Mouse (Mus musculus) heart, embryonic 15.5 days (tissue): Measurements from ENCODE around the gene Gm10198. TPM values are rescaled to one million over a fixed set of nuclear protein-coding genes. Genes with fewer than 3 reads are reported as not detected.
A peak's percentile ranks its signal among the peaks of the same experiment; 100 is the strongest.

Experiments used
- ATAC-seq: fragments of 200-750 bp; cut with Nextera tagmentation; replicated peaks from 2 replicates; pipeline ENCODE4 v1.8.0; 2017; ENCODE audit warnings: low read depth, moderate TSS enrichment; ENCODE audit not compliant: insufficient number of reproducible peaks, insufficient read depth, low FRiP score
- H3K27ac ChIP-seq: fragments of 300-500 bp; sonication (generic); 2 replicates; pipeline ENCODE4 v1.5.1; 2015; ENCODE audit warnings: mild to moderate bottlenecking, inconsistent platforms
- H3K27me3 ChIP-seq: fragments of 300-500 bp; sonication (generic); 2 replicates; pipeline ENCODE4 v1.6.1; 2015; ENCODE audit warnings: inconsistent platforms
- H3K36me3 ChIP-seq: fragments of 300-500 bp; sonication (generic); 2 replicates; pipeline ENCODE4 v1.6.1; 2015; ENCODE audit warnings: mild to moderate bottlenecking, inconsistent platforms
- H3K4me1 ChIP-seq: fragments of 300-500 bp; sonication (generic); replicated peaks from 2 replicates; pipeline ENCODE4 v1.6.1; 2015; ENCODE audit warnings: inconsistent platforms
- H3K4me2 ChIP-seq: fragments of 300-500 bp; sonication (generic); 2 replicates; pipeline ENCODE4 v1.6.1; 2015; ENCODE audit warnings: inconsistent platforms, mild to moderate bottlenecking, moderate library complexity
- H3K4me3 ChIP-seq: fragments of 300-500 bp; sonication (generic); 2 replicates; pipeline ENCODE4 v1.5.1; 2015; ENCODE audit warnings: mild to moderate bottlenecking, inconsistent platforms
- H3K9ac ChIP-seq: fragments of 300-500 bp; sonication (generic); 2 replicates; pipeline ENCODE4 v1.6.1; 2015; ENCODE audit warnings: mild to moderate bottlenecking, inconsistent platforms
- H3K9me3 ChIP-seq: fragments of 300-500 bp; sonication (generic); replicated peaks from 2 replicates; pipeline ENCODE4 v1.6.1; 2016; ENCODE audit warnings: inconsistent platforms
- WGBS: fragments of 180-500 bp; shearing (Covaris S2); methylation state at CpG from one replicate; pipeline ENCODE4 v1.1.7; 2015; ENCODE audit warnings: mixed read lengths; 5-methylcytosine and 5-hydroxymethylcytosine counted together
- polyA plus RNA-seq: library from polyadenylated mRNA; unstranded; fragments of >200 nt; fragmentation: Nextera tagmentation; extraction: Ambion mirVana; gene quantifications from 2 replicates; pipeline ENCODE4 v1.2.1, GENCODE M21; 2015

The Gm10198 gene
- not detected in 2 replicates for polyA plus RNA-seq

DNA sequence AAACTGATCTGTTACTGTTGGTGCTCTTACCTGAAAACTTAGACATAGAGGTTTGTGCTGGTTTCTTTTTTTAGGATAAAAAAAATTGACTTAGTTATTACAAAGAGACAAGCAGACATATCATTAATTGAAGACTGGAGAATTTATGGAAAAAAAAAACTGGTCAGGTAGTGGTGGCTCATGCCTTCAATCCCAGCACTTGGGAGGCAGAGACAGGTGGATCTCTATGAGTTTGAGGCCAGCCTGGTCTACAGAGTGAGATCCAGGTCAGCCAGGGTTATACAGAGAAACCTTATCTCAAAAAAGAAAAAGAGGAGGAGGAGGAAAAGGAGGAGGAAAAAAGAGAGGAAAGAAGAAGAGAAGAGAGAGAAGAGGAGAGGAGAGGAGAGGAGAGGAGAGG lies at the start of gene Gm10198:
Gene Gm10198, plus strand, starts transcription at position 301 of the 400 bp plus-strand sequence.
- Histone ChIP-seq H3K36me3 (no peaks in the 10 kb centered on the region), H3K9me3 (no peaks in the 10 kb centered on the region), H3K4me3 (no peak within 1 kb of the TSS), H3K9ac (no peak within 1 kb of the TSS), H3K27me3 (no peaks in the 10 kb centered on the region), H3K4me2 (no peak within 1 kb of the TSS), H3K27ac (no peak within 1 kb of the TSS), H3K4me1 (no peaks in the 10 kb centered on the region)
- no peak for ATAC-seq

DNA sequence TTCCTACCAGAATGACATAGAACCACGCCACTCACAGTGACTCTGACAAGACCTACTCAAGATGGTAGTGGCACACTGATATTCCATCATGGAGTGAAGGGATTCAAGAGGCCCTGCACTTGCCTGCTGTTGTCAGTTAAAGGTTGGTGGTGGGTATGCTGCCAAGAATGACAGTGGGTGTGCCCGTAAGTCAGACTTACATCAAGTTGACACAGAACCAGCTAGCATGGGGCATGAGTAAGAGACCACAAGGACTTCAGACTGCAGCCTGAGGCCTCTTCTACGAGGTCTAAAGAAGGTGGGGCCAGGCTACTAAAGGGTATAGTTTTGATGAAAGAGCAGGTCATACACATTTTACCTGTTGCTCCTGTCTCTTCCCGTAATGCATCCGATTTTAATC lies 47.3 kb upstream of the Gm10198 start:
- 77% methylated on average over 5 of the region's 5 CpGs for WGBS

GRCm38 (mm10) chr13:111552769-111553168 lies 39.8 kb upstream of the Gm10198 start:
- H3K4me1 ChIP-seq, result peaks cover 8% of the 10 kb centered on the region
- H3K27me3 ChIP-seq, result no peaks in the 10 kb centered on the region
- no peaks in the 10 kb centered on the region for H3K36me3 ChIP-seq
- no peak overlapping the region for H3K9ac ChIP-seq
- H3K9me3 ChIP-seq, result no peaks in the 10 kb centered on the region
- no peak overlapping the region for H3K27ac ChIP-seq
- H3K4me2 ChIP-seq, result no peak overlapping the region
- no peak overlapping the region for H3K4me3 ChIP-seq
- WGBS, result 60% methylated on average over 7 of the region's 7 CpGs
- ATAC-seq, result no peak

More for the DNA sequence above, 47.3 kb upstream of the Gm10198 start:
- H3K9me3 ChIP-seq, result no peaks in the 10 kb centered on the region
- H3K9ac ChIP-seq, result no peak overlapping the region
- no peak overlapping the region for H3K4me2 ChIP-seq
- H3K4me3 ChIP-seq, result no peak overlapping the region
- no peak for ATAC-seq
- H3K27me3 ChIP-seq, result no peaks in the 10 kb centered on the region
- H3K36me3 ChIP-seq, result no peaks in the 10 kb centered on the region
- no peaks in the 10 kb centered on the region for H3K4me1 ChIP-seq
- H3K27ac ChIP-seq, result no peak overlapping the region

- H3K9me3 ChIP-seq, result no peaks in the 10 kb centered on the region
- H3K27me3 ChIP-seq, result no peaks in the 10 kb centered on the region
- H3K36me3 ChIP-seq, result no peaks in the 10 kb centered on the region
- H3K9ac ChIP-seq, result no peak overlapping the region
- ATAC-seq, result no peak
- H3K4me2 ChIP-seq, result no peak overlapping the region
- no peak overlapping the region for H3K4me3 ChIP-seq
- WGBS, result 86% methylated on average over 7 of the region's 7 CpGs
- H3K4me1 ChIP-seq, result peaks cover 8% of the 10 kb centered on the region
- H3K27ac ChIP-seq, result no peak overlapping the region
Observed at GRCm38 (mm10) chr13:111553182-111553581, 39.4 kb upstream of the Gm10198 start.

GRCm38 (mm10) chr13:111553941-111554340 lies 38.6 kb upstream of the Gm10198 start:
- 73% methylated on average over 8 of the region's 8 CpGs for WGBS
- H3K36me3 ChIP-seq, result no peaks in the 10 kb centered on the region

GRCm38 (mm10) chr13:111555333-111555732 lies 37.3 kb upstream of the Gm10198 start:
- ATAC-seq, result no peak
- 9% methylated on average over 8 of the region's 8 CpGs for WGBS
- no peaks in the 10 kb centered on the region for H3K36me3 ChIP-seq
- no peak overlapping the region for H3K9ac ChIP-seq
- H3K4me2 ChIP-seq, result peak overlapping the region; percentile 43
- H3K9me3 ChIP-seq, result no peaks in the 10 kb centered on the region
- no peak overlapping the region for H3K27ac ChIP-seq
- no peak overlapping the region for H3K4me3 ChIP-seq
- H3K4me1 ChIP-seq, result peaks cover 8% of the 10 kb centered on the region
- H3K27me3 ChIP-seq, result no peaks in the 10 kb centered on the region

More at GRCm38 (mm10) chr13:111553941-111554340, 38.6 kb upstream of the Gm10198 start:
- H3K27ac ChIP-seq, result no peak overlapping the region
- no peaks in the 10 kb centered on the region for H3K9me3 ChIP-seq
- no peak for ATAC-seq
- H3K4me2 ChIP-seq, result no peak overlapping the region
- no peak overlapping the region for H3K9ac ChIP-seq
- H3K4me3 ChIP-seq, result no peak overlapping the region
- H3K4me1 ChIP-seq, result peaks cover 8% of the 10 kb centered on the region
- H3K27me3 ChIP-seq, result no peaks in the 10 kb centered on the region

GRCm38 (mm10) chr13:111556375-111556774 lies 36.2 kb upstream of the Gm10198 start:
- no peak for ATAC-seq
- no peaks in the 10 kb centered on the region for H3K9me3 ChIP-seq
- no peaks in the 10 kb centered on the region for H3K27me3 ChIP-seq
- H3K27ac ChIP-seq, result no peak overlapping the region
- no peaks in the 10 kb centered on the region for H3K36me3 ChIP-seq
- no peak overlapping the region for H3K4me3 ChIP-seq
- 69% methylated on average over 4 of the region's 4 CpGs for WGBS
- no peak overlapping the region for H3K9ac ChIP-seq
- no peak overlapping the region for H3K4me2 ChIP-seq
- H3K4me1 ChIP-seq, result peaks cover 8% of the 10 kb centered on the region

- ATAC-seq, result no peak
- Histone ChIP-seq H3K4me2 (no peak overlapping the region), H3K36me3 (no peaks in the 10 kb centered on the region), H3K9me3 (no peaks in the 10 kb centered on the region), H3K27me3 (no peaks in the 10 kb centered on the region), H3K27ac (no peak overlapping the region), H3K4me3 (no peak overlapping the region), H3K9ac (no peak overlapping the region), H3K4me1 (peaks cover 5% of the 10 kb centered on the region)
- 78% methylated on average over 3 of the region's 3 CpGs for WGBS
Observed at GRCm38 (mm10) chr13:111560152-111560551, 32.4 kb upstream of the Gm10198 start.

DNA sequence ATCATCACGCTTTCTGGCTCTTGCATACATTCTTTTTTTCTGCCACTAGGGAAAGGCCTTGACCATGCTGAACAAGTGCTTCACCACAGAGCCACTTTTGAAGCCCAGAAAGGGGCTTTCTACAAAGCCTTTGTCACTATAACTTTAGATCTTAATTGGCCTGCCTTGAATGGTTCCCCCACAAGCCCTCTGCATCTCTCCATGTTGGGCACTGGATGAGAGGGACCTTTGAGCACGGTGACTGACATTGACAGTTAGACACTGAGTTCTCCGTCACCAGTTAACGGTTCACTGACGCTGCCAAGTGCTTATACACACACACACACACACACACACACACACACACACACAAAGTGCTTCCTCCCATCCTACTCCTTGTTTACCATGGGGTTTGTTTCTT lies 30.0 kb upstream of the Gm10198 start:
- H3K4me3 ChIP-seq, result no peak overlapping the region
- H3K27ac ChIP-seq, result no peak overlapping the region
- no peaks in the 10 kb centered on the region for H3K27me3 ChIP-seq
- WGBS, result 69% methylated on average over 5 of the region's 5 CpGs
- no peak overlapping the region for H3K4me2 ChIP-seq
- no peak overlapping the region for H3K9ac ChIP-seq
- no peaks in the 10 kb centered on the region for H3K9me3 ChIP-seq
- ATAC-seq, result no peak
- H3K36me3 ChIP-seq, result no peaks in the 10 kb centered on the region
- no peaks in the 10 kb centered on the region for H3K4me1 ChIP-seq

DNA sequence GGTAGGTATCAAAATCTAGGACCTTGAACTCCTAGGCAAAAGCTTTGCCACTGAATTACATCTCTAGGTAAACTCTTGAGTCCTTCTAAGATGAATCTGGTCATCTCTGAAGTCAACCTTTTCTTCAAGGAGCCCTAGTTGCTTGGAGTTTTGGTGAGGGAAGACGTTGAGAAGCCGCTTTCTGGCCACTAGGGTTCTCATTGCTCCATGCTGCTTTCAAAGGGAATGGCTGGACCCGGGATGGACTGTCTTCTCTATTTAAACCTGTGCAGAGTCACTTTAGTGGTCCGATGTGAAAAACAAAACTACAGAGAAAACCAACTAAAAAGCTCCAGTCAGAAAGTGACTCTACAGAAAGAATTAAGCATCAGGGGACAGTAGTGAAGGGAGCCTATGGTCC lies 18.4 kb upstream of the Gm10198 start:
- no peaks in the 10 kb centered on the region for H3K4me1 ChIP-seq
- H3K9me3 ChIP-seq, result no peaks in the 10 kb centered on the region
- H3K9ac ChIP-seq, result no peak overlapping the region
- WGBS, result 29% methylated on average over 4 of the region's 4 CpGs
- H3K27ac ChIP-seq, result no peak overlapping the region
- no peak for ATAC-seq
- H3K36me3 ChIP-seq, result no peaks in the 10 kb centered on the region
- no peak overlapping the region for H3K4me2 ChIP-seq
- H3K4me3 ChIP-seq, result no peak overlapping the region
- no peaks in the 10 kb centered on the region for H3K27me3 ChIP-seq

DNA sequence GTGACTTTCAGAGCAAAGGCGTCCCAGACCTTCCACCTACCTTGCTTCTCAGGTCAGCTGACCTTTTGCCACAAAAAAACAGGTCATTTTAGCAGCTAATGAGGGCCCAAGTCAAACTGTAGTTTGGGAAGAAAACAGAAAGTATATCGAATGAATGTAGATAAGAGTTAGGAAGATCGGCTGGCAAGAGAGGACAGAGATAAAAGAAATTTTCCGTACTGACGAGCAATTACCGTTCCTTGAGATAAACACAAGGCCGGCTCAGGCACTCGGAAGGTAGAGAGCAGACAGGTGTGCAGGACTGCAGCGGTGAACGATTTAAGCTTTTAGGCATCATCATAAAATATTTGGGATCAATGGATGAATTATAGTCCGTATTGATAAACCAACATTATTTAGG lies 15.4 kb upstream of the Gm10198 start:
- ATAC-seq, result no peak
- Histone ChIP-seq H3K9ac (no peak overlapping the region), H3K27ac (no peak overlapping the region), H3K36me3 (no peaks in the 10 kb centered on the region), H3K4me3 (no peak overlapping the region), H3K27me3 (no peaks in the 10 kb centered on the region), H3K4me2 (no peak overlapping the region), H3K4me1 (no peaks in the 10 kb centered on the region), H3K9me3 (no peaks in the 10 kb centered on the region)
- 78% methylated on average over 11 of the region's 11 CpGs for WGBS

DNA sequence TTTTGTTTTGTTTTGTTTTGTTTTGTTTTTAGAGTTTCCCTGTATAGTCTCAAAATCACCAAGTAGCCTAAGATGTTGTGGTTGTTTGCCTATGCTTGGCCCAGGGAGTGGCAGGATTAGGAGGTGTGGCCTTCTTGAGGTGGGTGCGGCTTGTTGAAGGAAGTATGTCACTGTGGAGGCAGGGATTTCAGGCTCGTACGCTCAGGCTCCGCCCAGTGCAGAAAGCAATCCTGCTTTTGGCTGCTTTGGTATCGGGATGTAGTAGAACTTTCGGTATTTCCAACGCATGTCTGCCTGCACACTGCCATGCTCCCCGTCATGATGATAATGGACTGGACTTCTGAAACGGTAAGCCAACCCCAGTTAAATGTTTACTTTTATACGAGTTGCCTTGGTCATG lies 12.5 kb upstream of the Gm10198 start:
- WGBS, result 89% methylated on average over 10 of the region's 10 CpGs
- Histone ChIP-seq H3K36me3 (no peaks in the 10 kb centered on the region), H3K9ac (no peak overlapping the region), H3K4me2 (no peak overlapping the region), H3K27ac (no peak overlapping the region), H3K9me3 (no peaks in the 10 kb centered on the region), H3K4me1 (no peaks in the 10 kb centered on the region), H3K27me3 (no peaks in the 10 kb centered on the region), H3K4me3 (no peak overlapping the region)
- ATAC-seq, result no peak
